Mouse (Mus musculus): ENCODE measurements around the gene Epha3.

GRCm38 (mm10) chr16:63821164-63821563 lies 42.8 kb downstream of the Epha3 start:
- TF ChIP-seq EP300 (IDR thresholded peaks at IDR 0.05; ENCODE audit: low read depth) = no peak
- no peak for TF ChIP-seq CTCF (IDR thresholded peaks at IDR 0.05; ENCODE audit: low read depth)

Data from liver, postnatal 0 days (tissue).